8 mouse cellular contexts compared by ENCODE assay signal in the genomic region with DNA sequence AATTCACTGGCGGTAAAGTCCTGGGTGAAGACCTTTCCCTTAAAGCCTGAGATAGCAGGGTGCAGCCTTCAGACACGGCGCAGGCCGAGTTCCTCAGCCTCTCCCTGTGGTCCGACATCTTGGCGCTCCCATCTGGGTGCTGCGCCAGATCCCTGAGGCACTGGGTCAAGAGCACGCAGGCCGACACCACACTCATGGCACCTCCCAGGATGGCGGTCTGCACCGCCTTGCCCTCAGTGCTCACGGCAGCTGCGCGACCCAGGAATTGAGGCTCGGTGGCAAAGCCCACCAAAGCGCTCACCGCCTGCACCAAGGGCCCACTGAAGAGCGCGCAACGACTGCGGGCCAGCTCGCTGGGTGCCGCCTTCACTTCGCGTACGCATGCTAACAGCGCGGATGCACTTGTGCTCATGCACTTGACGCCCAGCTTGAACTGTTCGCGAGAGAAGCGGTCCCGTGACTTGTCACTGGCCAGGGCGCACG. TPM values are rescaled to one million over a fixed set of nuclear protein-coding genes. Genes with fewer than 3 reads are reported as not detected.
DNase-seq lines count a peak whose midpoint lies in the region; ATAC-seq and TF ChIP-seq lines count a peak whose summit lies in the region.

No protein-coding gene starts in this region.

- WGBS in spleen, adult 2 months: 97% methylated on average over 35 of the region's 35 CpGs
- 78% methylated on average over 35 of the region's 35 CpGs for WGBS in heart, embryonic 15.5 days
- 87% methylated on average over 35 of the region's 35 CpGs for whole genome bisulfite sequencing in liver, embryonic 14.5 days (ENCODE audit: insufficient replicate concordance)
- 85% methylated on average over 35 of the region's 35 CpGs for WGBS in stomach, embryonic 15.5 days

- no peak for TF ChIP-seq EP300 in liver, embryonic 14.5 days (IDR thresholded peaks at IDR 0.05; ENCODE audit: low read depth)

- H3K36me3 ChIP-seq in spleen, adult 2 months (ENCODE audit: control insufficient read depth, insufficient read depth, low read length): no peaks in the 10 kb centered on the region; the same call in 1 of the 2 replicates
- 0 out of 2 replicates have a peak, but pooled peaks cover 4% of the 10 kb centered on the region for H3K36me3 ChIP-seq in heart, embryonic 15.5 days
- peaks cover 19% of the 10 kb centered on the region for H3K36me3 ChIP-seq in liver, embryonic 14.5 days (replicated peaks; ENCODE audit: control insufficient read depth, insufficient read depth, low read depth)
- H3K36me3 ChIP-seq in stomach, embryonic 15.5 days: peaks cover 6% of the 10 kb centered on the region; the same call in 1 of the 2 replicates

- peaks cover 11% of the 10 kb centered on the region for H3K4me1 ChIP-seq in spleen, adult 2 months (ENCODE audit: control insufficient read depth, insufficient read depth, insufficient read length)
- H3K4me1 ChIP-seq in heart, embryonic 15.5 days (replicated peaks): peaks cover 51% of the 10 kb centered on the region
- H3K4me1 ChIP-seq in liver, embryonic 14.5 days (replicated peaks; ENCODE audit: control insufficient read depth in 2 of 2, insufficient read depth in 2 of 2, low read length in 1 of 2): peaks cover 31 to 45% of the 10 kb centered on the region in 2 experiments
- peaks cover 40% of the 10 kb centered on the region for H3K4me1 ChIP-seq in stomach, embryonic 15.5 days

- no peak for TF ChIP-seq POLR2A in spleen, adult 2 months (IDR thresholded peaks at IDR 0.05; ENCODE audit: low read depth, low read length)

- DNase-seq in adrenal gland, adult 8-10 months: peak; percentile 23
- DNase-seq in adrenal gland, adult 2 months: no peak
- no peak for DNase-seq in spleen, adult 2 months (ENCODE audit: low read depth in 1 of 2, low spot score in 2 of 2)
- DNase-seq in spleen, adult 12 weeks (ENCODE audit: low spot score): no peak
- DNase-seq in liver, embryonic 14.5 days (ENCODE audit: low read depth in 3 of 3, low spot score in 3 of 3): no peak

- no peak overlapping the region for H3K27ac ChIP-seq in spleen, adult 2 months (ENCODE audit: insufficient read depth, low read length)
- H3K27ac ChIP-seq in heart, embryonic 15.5 days: peak overlapping the region; percentile 98
- no peak overlapping the region for H3K27ac ChIP-seq in liver, embryonic 14.5 days
- no peak overlapping the region for H3K27ac ChIP-seq in stomach, embryonic 15.5 days

- H3K9me3 ChIP-seq in heart, embryonic 15.5 days (replicated peaks): no peaks in the 10 kb centered on the region
- H3K9me3 ChIP-seq in liver, embryonic 14.5 days (ENCODE audit: control insufficient read depth, low read length): no peaks in the 10 kb centered on the region
- H3K9me3 ChIP-seq in stomach, embryonic 15.5 days: no peaks in the 10 kb centered on the region

- no peaks in the 10 kb centered on the region for H3K27me3 ChIP-seq in spleen, adult 2 months (ENCODE audit: control insufficient read depth, insufficient read depth, low read length)
- H3K27me3 ChIP-seq in heart, embryonic 15.5 days: no peaks in the 10 kb centered on the region
- no peaks in the 10 kb centered on the region for H3K27me3 ChIP-seq in liver, embryonic 14.5 days (ENCODE audit: control insufficient read depth, insufficient read depth, low read length)
- no peaks in the 10 kb centered on the region for H3K27me3 ChIP-seq in stomach, embryonic 15.5 days (replicated peaks)

- H3K4me3 ChIP-seq in spleen, adult 2 months (ENCODE audit: extremely low read depth, insufficient read depth, insufficient read length): peak overlapping the region; percentile 82; the same call in 1 of the 2 replicates
- peak overlapping the region; percentile 72 for H3K4me3 ChIP-seq in heart, embryonic 15.5 days
- H3K4me3 ChIP-seq in liver, embryonic 14.5 days (ENCODE audit: insufficient read depth in 1 of 2, low read depth in 2 of 2, low read length in 2 of 2): peak overlapping the region; percentile 87 to 94
- H3K4me3 ChIP-seq in stomach, embryonic 15.5 days (replicated peaks): peak overlapping the region; percentile 61

- no peak for TF ChIP-seq CTCF in spleen, adult 2 months (IDR thresholded peaks at IDR 0.05; ENCODE audit: extremely low read depth, insufficient read depth, insufficient read length, insufficient replicate concordance)
- no peak for TF ChIP-seq CTCF in liver, embryonic 14.5 days (IDR thresholded peaks at IDR 0.05; ENCODE audit: low read depth)

- peak overlapping the region; percentile 86 for H3K4me2 ChIP-seq in heart, embryonic 15.5 days
- H3K4me2 ChIP-seq in liver, embryonic 14.5 days (ENCODE audit: low read depth): peak overlapping the region; percentile 85
- peak overlapping the region; percentile 90 for H3K4me2 ChIP-seq in stomach, embryonic 15.5 days

- peak overlapping the region; percentile 89 for H3K9ac ChIP-seq in heart, embryonic 15.5 days
- peak overlapping the region; percentile 89 for H3K9ac ChIP-seq in liver, embryonic 14.5 days (replicated peaks)
- 0 out of 2 replicates have a peak overlapping the region, but pooled peaks have one; percentile 51 for H3K9ac ChIP-seq in stomach, embryonic 15.5 days

- no peak for ATAC-seq in heart, embryonic 15.5 days (replicated peaks; ENCODE audit: insufficient number of reproducible peaks, insufficient read depth, low FRiP score, low read depth)
- ATAC-seq in liver, embryonic 14.5 days (ENCODE audit: insufficient read depth): no peak
- no peak for ATAC-seq in stomach, embryonic 15.5 days (ENCODE audit: insufficient read depth, low FRiP score, low read depth)
- ATAC-seq in erythroid progenitor cell, adult 5-6 weeks (replicated peaks; ENCODE audit: low FRiP score, poor library complexity, severe bottlenecking): no peak

RNA-seq across cellular contexts. Expression of a gene that starts 1.9 kb away (rescaled TPM):
- 10 to 100 TPM; 14.9 to 17.2 (median 15.9) TPM for total RNA-seq in adrenal gland, adult 8-10 months (2022)
- total RNA-seq in adrenal gland, adult 2 months (2021): 10 to 100 TPM; 12.3 to 16.6 TPM
- 35.7 and 42.8 TPM in 2 replicates for polyA plus RNA-seq in adrenal gland, adult 2 months (2012; rRNA removed)
- polyA plus RNA-seq in spleen, adult 2 months (2012; rRNA removed): 23.5 and 38.9 TPM in 2 replicates
- 10.2 and 13.3 TPM in 2 replicates for polyA plus RNA-seq in heart, embryonic 15.5 days (2015; fragmentation: Nextera tagmentation; extraction: Ambion mirVana)
- polyA plus RNA-seq in liver, embryonic 14.5 days (2012; rRNA removed): 16.7 and 18.6 TPM in 2 replicates
- 9.9 and 12.6 TPM in 2 replicates for polyA plus RNA-seq in liver, embryonic 14.5 days (2014; fragmentation: Nextera tagmentation; extraction: Ambion mirVana)
- polyA plus RNA-seq in stomach, embryonic 15.5 days (2015; fragmentation: Nextera tagmentation; extraction: Ambion mirVana): 14.2 and 14.3 TPM in 2 replicates
- 28.8 and 36.9 TPM in 2 replicates for total RNA-seq in erythroid progenitor cell, adult 5-6 weeks (2015; ENCODE audit: low replicate concordance)
- 19.2 and 25.7 TPM in 2 replicates for total RNA-seq in erythroid progenitor cell, adult 5-6 weeks (2017; ENCODE audit: low replicate concordance)

RNA-seq across cellular contexts. Expression of a gene that starts 2.1 kb away (rescaled TPM):
- total RNA-seq in adrenal gland, adult 8-10 months (2022): 100 to 1,000 TPM; 109 to 131 (median 117) TPM
- 100 to 1,000 TPM; 122 to 130 TPM for total RNA-seq in adrenal gland, adult 2 months (2021)
- polyA plus RNA-seq in adrenal gland, adult 2 months (2012; rRNA removed): 7.4 and 9.6 TPM in 2 replicates
- 5.4 and 6.2 TPM in 2 replicates for polyA plus RNA-seq in spleen, adult 2 months (2012; rRNA removed)
- polyA plus RNA-seq in heart, embryonic 15.5 days (2015; fragmentation: Nextera tagmentation; extraction: Ambion mirVana): 77.1 and 78.8 TPM in 2 replicates
- polyA plus RNA-seq in liver, embryonic 14.5 days (2012; rRNA removed): 7.8 and 12.0 TPM in 2 replicates
- polyA plus RNA-seq in liver, embryonic 14.5 days (2014; fragmentation: Nextera tagmentation; extraction: Ambion mirVana): 43.0 and 44.2 TPM in 2 replicates
- polyA plus RNA-seq in stomach, embryonic 15.5 days (2015; fragmentation: Nextera tagmentation; extraction: Ambion mirVana): 107 and 123 TPM in 2 replicates
- 25.2 and 30.6 TPM in 2 replicates for total RNA-seq in erythroid progenitor cell, adult 5-6 weeks (2015; ENCODE audit: low replicate concordance)
- total RNA-seq in erythroid progenitor cell, adult 5-6 weeks (2017; ENCODE audit: low replicate concordance): 33.7 and 38.1 TPM in 2 replicates
